Mouse (Mus musculus) activated CD4-positive, CD25-positive, alpha-beta regulatory T cell, adult 4 months (primary cell): ENCODE results near the gene BC107364. TPM values are rescaled to one million over a fixed set of nuclear protein-coding genes. Genes with fewer than 3 reads are reported as not detected.
"Not testable (repeated sequence)": the region's sequence is repeated elsewhere in the genome, so short reads cannot be mapped to it uniquely, and the experiment has no call there.

ENCODE experiments used
- ATAC-seq: one replicate; pipeline ENCODE4 v1.8.0; 2017
- polyA plus RNA-seq, 2 experiments: library from polyadenylated mRNA; unstranded; fragments of 100-300 nt; shearing (Covaris generic); gene quantifications; one replicate each; pipeline ENCODE4 v1.2.1; 2017

The BC107364 gene
- polyA plus RNA-seq = under 1 TPM in 1 of 2 experiments, not detected in 1; 0.32 TPM

- not testable (repeated sequence) for ATAC-seq
Observed at GRCm38 (mm10) chr3:96452262-96452661, at the start of gene BC107364. Gene BC107364 (minus strand): TSS chr3:96452306.

GRCm38 (mm10) chr3:96501391-96502115 is 49.4 kb upstream of the BC107364 start:
- ATAC-seq = peak; percentile 18

GRCm38 (mm10) chr3:96500691-96501265 is 48.7 kb upstream of the BC107364 start:
- peak; percentile 34 for ATAC-seq

- ATAC-seq = peak; percentile 41
Observed at GRCm38 (mm10) chr3:96500289-96500621, 48.1 kb upstream of the BC107364 start.

GRCm38 (mm10) chr3:96499481-96500288 is 47.6 kb upstream of the BC107364 start:
- ATAC-seq = peak; percentile 17

GRCm38 (mm10) chr3:96498476-96499245 is 46.6 kb upstream of the BC107364 start:
- no peak for ATAC-seq

GRCm38 (mm10) chr3:96497451-96498028 is 45.4 kb upstream of the BC107364 start:
- ATAC-seq = no peak

GRCm38 (mm10) chr3:96496620-96497275 is 44.6 kb upstream of the BC107364 start:
- ATAC-seq = not testable (repeated sequence)

- no peak for ATAC-seq
Observed at GRCm38 (mm10) chr3:96496216-96496615, 44.1 kb upstream of the BC107364 start.

GRCm38 (mm10) chr3:96495490-96496210 is 43.5 kb upstream of the BC107364 start:
- ATAC-seq = no peak

- no peak for ATAC-seq
Observed at GRCm38 (mm10) chr3:96494912-96495311, 42.8 kb upstream of the BC107364 start.

GRCm38 (mm10) chr3:96494456-96494855 is 42.4 kb upstream of the BC107364 start:
- ATAC-seq = not testable (repeated sequence)

- ATAC-seq = not testable (repeated sequence)
Observed at GRCm38 (mm10) chr3:96489636-96490035, 37.5 kb upstream of the BC107364 start.

- ATAC-seq = peak; percentile 34
Observed at GRCm38 (mm10) chr3:96488907-96489629, 37.0 kb upstream of the BC107364 start.

GRCm38 (mm10) chr3:96488290-96488906 is 36.3 kb upstream of the BC107364 start:
- ATAC-seq = peak; percentile 55

- peak; percentile 10 for ATAC-seq
Observed at GRCm38 (mm10) chr3:96487596-96488289, 35.6 kb upstream of the BC107364 start.

GRCm38 (mm10) chr3:96486828-96487559 is 34.9 kb upstream of the BC107364 start:
- peak; percentile 43 for ATAC-seq

- peak; percentile 33 for ATAC-seq
Observed at GRCm38 (mm10) chr3:96486064-96486827, 34.1 kb upstream of the BC107364 start.
